Mouse (Mus musculus): ENCODE measurements around the gene Nav3.

Nav3 gene

GRCm38 (mm10) chr10:110175874-110176273, 280.1 kb downstream of the Nav3 start:
- DNase-seq: no peak

GRCm38 (mm10) chr10:110169416-110169815, 286.6 kb downstream of the Nav3 start:
- no peak for DNase-seq

- DNase-seq: no peak
Observed at GRCm38 (mm10) chr10:110168892-110169291, 287.1 kb downstream of the Nav3 start.

GRCm38 (mm10) chr10:110162596-110162995, 293.4 kb downstream of the Nav3 start:
- no peak for DNase-seq

GRCm38 (mm10) chr10:110160894-110161293, 295.1 kb downstream of the Nav3 start:
- DNase-seq: no peak

GRCm38 (mm10) chr10:110159548-110159947, 296.5 kb downstream of the Nav3 start:
- no peak for DNase-seq

- no peak for DNase-seq
Observed at GRCm38 (mm10) chr10:110158122-110158521, 297.9 kb downstream of the Nav3 start.

- no peak for DNase-seq
Observed at GRCm38 (mm10) chr10:110156412-110156811, 299.6 kb downstream of the Nav3 start.

GRCm38 (mm10) chr10:110155494-110155893, 300.5 kb downstream of the Nav3 start:
- no peak for DNase-seq

- no peak for DNase-seq
Observed at GRCm38 (mm10) chr10:110154873-110155237, 301.1 kb downstream of the Nav3 start.

GRCm38 (mm10) chr10:110154001-110154872, 301.8 kb downstream of the Nav3 start:
- no peak for DNase-seq

GRCm38 (mm10) chr10:110120572-110120971, 335.4 kb downstream of the Nav3 start:
- DNase-seq: no peak

- DNase-seq: no peak
Observed at GRCm38 (mm10) chr10:110117341-110117740, 338.7 kb downstream of the Nav3 start.

- no peak for DNase-seq
Observed at GRCm38 (mm10) chr10:110112669-110113458, 343.1 kb downstream of the Nav3 start.

GRCm38 (mm10) chr10:110103255-110103654, 352.7 kb downstream of the Nav3 start:
- DNase-seq: no peak

GRCm38 (mm10) chr10:110102231-110102630, 353.8 kb downstream of the Nav3 start:
- no peak for DNase-seq

GRCm38 (mm10) chr10:110094433-110094832, 361.6 kb downstream of the Nav3 start:
- DNase-seq: no peak

GRCm38 (mm10) chr10:110088444-110089061, 367.5 kb downstream of the Nav3 start:
- DNase-seq: no peak

GRCm38 (mm10) chr10:110085903-110086302, 370.1 kb downstream of the Nav3 start:
- DNase-seq: no peak

GRCm38 (mm10) chr10:110085156-110085555, 370.8 kb downstream of the Nav3 start:
- no peak for DNase-seq

GRCm38 (mm10) chr10:110076575-110076974, 379.4 kb downstream of the Nav3 start:
- DNase-seq: no peak

- DNase-seq: no peak
Observed at GRCm38 (mm10) chr10:110072355-110072754, 383.6 kb downstream of the Nav3 start.

- DNase-seq: no peak
Observed at GRCm38 (mm10) chr10:110061166-110061565, 394.8 kb downstream of the Nav3 start.

GRCm38 (mm10) chr10:110037547-110037946, 418.5 kb downstream of the Nav3 start:
- DNase-seq: no peak
